Mouse (Mus musculus) embryo, embryonic 11.5 days (tissue): Measurements from ENCODE around the gene Epo.
A peak's percentile ranks its signal among the peaks of the same experiment; 100 is the strongest.

Experiments
- DNase-seq: peaks from one replicate; pipeline ENCODE4 v3.0.0-alpha.2; 2012; ENCODE audit warnings: low read depth, low spot score

The Epo gene

GRCm38 (mm10) chr5:137533117-137533827 lies at the start of gene Epo, which contains the start of gene Gnb2:
TSS of gene Epo (minus strand) at chr5:137533242.
TSS of gene Gnb2 (minus strand) at chr5:137533510.
- peak; percentile 98 for DNase-seq

GRCm38 (mm10) chr5:137582702-137583101 lies 49.7 kb upstream of the Epo start:
- no peak for DNase-seq

- DNase-seq: no peak
Measured at GRCm38 (mm10) chr5:137580246-137580645, 47.2 kb upstream of the Epo start.

DNA sequence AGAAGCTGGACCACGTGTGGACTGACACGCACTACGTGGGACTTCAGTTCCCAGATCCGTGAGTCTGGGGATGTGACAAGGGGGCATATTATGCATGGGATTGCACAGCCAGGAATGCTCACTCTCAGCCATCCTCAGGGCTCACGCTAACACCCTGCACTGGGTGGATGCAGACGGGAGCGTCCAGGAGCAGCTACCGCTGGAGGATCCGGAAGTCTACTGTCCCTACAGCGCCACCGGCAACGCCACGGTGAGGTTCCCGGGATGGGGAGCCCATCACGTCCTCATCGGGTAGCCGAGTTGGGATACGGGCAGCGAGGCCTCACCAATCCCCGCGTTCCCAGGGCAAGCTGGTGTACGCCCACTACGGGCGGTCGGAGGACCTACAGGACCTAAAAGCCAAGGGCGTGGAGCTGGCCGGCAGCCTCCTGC lies 41.4 kb upstream of the Epo start:
- no peak for DNase-seq

- DNase-seq: no peak
Measured at GRCm38 (mm10) chr5:137570691-137571586, 37.9 kb upstream of the Epo start.

- DNase-seq: no peak
Measured at GRCm38 (mm10) chr5:137570181-137570580, 37.1 kb upstream of the Epo start.

DNA sequence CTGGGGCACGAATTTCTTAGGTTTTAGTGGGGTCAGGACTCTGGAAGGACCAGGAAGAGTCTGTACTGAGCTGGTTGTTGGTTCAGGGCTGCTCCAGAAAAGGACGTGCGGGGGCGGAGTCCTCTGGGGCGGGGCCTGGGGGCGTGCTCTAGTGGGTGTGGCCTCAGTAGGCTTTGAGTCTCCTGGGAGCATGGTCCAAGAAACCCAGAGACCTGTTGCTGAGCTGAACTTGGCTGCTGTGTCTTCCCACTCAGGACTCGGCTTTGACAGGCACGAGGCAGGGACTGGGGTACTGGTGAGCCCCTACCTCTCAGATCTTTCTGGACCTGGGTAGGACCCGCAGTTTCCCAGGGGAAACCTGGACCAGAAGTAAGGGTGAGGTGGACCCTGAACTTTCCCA lies 36.6 kb upstream of the Epo start, which contains the start of gene Tfr2:
Gene Tfr2, plus strand, starts transcription at position 176 of the 400 bp plus-strand sequence.
- no peak for DNase-seq

GRCm38 (mm10) chr5:137569031-137569430 lies 36.0 kb upstream of the Epo start:
- no peak for DNase-seq

GRCm38 (mm10) chr5:137568223-137568798 lies 35.3 kb upstream of the Epo start:
- DNase-seq: no peak

- DNase-seq: no peak
Measured at GRCm38 (mm10) chr5:137566416-137566815, 33.4 kb upstream of the Epo start.

- DNase-seq: no peak
Measured at GRCm38 (mm10) chr5:137565744-137566143, 32.7 kb upstream of the Epo start.

- DNase-seq: no peak
Measured at GRCm38 (mm10) chr5:137562965-137563364, 29.9 kb upstream of the Epo start.

- DNase-seq: no peak
Measured at GRCm38 (mm10) chr5:137561556-137561955, 28.5 kb upstream of the Epo start.

GRCm38 (mm10) chr5:137553898-137554297 lies 20.9 kb upstream of the Epo start:
- no peak for DNase-seq

GRCm38 (mm10) chr5:137553411-137553837 lies 20.4 kb upstream of the Epo start, which contains the start of gene Actl6b:
TSS of gene Actl6b (plus strand) at chr5:137553517.
- DNase-seq: peak; percentile 61

GRCm38 (mm10) chr5:137553000-137553399 lies 20.0 kb upstream of the Epo start:
- no peak for DNase-seq

DNA sequence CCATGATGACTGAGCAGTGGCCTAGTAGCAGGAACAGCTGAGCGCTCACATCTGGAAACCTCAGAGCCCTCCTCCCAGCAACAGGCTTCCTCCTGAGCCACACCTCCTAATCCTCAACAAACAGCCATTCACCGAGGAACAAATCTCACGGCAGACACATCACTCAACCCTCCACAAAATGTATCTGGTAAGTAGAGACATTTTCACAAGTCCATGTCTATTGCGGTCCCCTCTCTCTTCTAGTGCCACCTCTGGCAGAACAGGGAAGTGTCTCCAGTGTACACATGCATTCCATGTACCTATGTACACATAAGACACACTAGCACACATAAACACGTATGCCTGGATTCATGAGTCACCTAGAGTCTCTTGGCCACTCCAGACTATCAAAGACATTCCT lies 18.1 kb upstream of the Epo start:
- DNase-seq: no peak

- DNase-seq: no peak
Measured at GRCm38 (mm10) chr5:137549840-137550239, 16.8 kb upstream of the Epo start.

DNA sequence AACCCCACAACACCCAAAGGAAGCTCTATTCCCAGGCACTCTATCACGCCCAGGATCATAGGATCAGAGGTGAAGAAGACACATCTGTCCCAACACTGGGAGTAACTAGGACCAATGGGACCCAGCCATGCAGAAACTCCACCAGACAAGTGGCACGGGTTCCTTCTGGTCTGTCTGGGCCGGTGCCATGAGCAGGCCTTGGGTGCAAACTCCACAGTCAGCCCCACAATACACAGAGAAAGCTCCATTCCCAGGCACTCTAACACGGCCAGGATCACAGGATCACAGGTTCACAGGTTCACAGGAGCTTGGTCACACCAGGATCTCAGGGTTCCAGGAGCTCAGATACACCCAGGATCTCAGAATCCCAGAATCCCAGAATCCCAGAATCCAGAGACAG lies 12.6 kb upstream of the Epo start:
- no peak for DNase-seq

DNA sequence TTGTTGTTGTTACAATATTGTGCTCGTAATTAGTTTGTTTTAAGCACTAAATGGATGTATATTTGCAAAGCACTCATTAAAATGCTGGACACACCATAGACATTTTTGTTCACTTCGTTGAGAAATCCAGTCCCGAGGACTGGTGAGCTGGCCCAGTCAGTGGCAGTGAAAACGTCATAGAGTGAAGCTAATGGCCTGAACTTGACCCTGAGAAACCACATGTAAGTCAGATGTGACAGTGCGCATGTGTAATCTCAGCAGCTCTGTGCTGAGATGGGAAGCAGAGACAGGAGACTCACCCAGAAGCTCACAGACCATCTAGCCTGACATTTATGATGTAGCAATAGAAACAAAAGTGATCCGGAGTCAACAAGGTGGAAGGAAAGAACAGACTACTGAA lies 11.9 kb upstream of the Epo start:
- DNase-seq: no peak

DNA sequence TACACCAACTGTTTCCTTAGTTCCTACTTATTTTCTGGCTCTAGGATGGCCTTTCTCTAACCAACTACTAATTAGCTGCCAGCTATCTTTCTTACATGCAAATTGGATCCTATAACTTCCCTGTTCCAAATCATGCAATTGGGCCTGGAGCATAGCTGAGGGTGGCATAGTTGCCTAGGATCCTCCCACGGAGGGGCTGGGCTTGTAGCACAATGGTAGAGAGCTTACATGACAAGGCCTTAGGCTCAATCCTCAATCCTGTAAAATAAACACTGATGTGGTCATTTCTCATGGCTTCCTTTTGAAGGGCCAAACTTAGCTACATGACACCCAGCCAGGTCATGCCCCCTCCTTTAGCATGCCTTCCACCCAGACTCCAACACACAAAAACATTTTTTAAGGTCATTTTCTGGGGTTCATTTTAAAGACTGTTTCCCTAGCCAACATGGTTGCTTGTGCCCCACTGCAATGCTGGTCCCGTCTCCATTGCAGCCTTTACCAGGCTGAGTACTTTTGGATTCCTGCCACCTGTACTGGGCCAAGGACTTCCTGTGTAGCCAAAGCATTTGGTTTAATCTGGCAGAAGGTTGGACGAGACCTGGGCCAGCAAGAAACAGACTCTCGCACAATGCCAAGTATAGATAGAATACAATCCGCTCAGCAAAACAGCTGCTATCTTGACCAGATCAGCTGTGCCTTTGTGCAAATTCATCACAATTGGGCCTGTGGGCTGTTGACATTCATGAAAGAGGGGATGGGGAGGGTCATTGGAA lies 8.9 kb upstream of the Epo start:
- no peak for DNase-seq
